Mouse (Mus musculus): Measurements from ENCODE around the gene Gm48551. TPM values are rescaled to one million over a fixed set of nuclear protein-coding genes. Genes with fewer than 3 reads are reported as not detected.

Gene Gm48551
- polyA plus RNA-seq, 1 experiment from 2014 or later, result 2.6 TPM

DNA sequence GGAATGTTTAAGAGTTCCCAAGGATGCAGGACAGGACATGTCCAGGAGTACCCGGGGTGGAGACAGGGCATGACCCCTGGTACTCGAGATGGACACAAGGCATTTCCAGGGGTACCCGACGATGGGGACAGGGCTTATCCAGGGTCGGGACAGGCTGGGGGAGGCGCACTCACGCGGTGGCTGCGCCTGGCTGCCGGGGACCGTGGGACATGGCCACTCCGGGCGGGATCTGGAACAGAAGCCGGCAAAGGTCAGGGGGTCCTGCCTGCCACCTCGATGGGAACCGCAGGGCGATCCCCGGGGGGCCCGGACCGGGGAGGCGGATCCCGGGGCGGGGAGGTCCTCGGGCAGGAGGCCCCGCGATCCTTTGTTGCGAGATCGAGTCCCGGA lies 34.3 kb upstream of the Gm48551 start:
- Histone ChIP-seq H3K36me3 (replicated peaks) (peaks cover 38% of the 10 kb centered on the region), H3K9me3 (no peaks in the 10 kb centered on the region), H3K27me3 (ENCODE audit: poor library complexity, severe bottlenecking) (peaks cover 40% of the 10 kb centered on the region), H3K27ac (peak overlapping the region; percentile 95), H3K4me3 (peak overlapping the region; percentile 97), H3K4me1 (peaks cover 64% of the 10 kb centered on the region)
- no peak for DNase-seq (ENCODE audit: extremely low spot score, low spot score)
- WGBS, result under 1% methylated on average over 29 of the region's 29 CpGs

DNA sequence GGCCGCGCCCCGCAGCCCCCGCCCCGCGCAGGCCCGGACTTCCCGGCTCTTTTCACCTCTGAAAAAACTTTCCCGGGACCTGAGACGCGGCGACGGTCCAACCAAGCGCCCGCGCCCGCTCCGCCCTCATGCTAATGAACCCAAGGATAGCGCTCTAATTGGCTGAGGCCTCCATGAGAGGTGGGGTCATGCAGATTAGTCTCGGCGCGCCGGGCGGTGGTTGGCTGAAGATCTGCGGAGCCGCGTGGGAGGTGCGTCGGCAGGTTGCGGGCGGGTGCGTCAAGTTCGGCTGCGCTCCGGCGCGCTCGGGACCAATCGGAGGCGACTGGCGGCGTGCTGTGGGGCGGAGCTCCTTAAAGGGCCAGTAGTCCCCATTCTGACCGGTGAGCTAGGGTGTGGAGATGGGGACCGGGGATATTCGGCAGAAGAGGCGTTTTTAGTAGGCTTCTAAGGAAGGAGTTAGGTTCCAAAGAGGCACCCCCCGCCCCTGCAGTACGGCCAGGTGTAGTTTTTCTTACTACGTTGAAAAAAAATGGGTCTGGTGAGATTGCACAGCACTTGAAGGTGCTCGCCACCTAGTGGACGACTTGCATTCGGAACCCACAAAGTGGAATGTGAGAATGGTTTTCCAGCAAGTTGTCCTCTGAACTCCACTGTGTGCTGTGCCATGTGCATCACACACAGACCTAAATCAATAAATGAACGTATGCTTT lies 33.8 kb upstream of the Gm48551 start, which contains the start of gene Hmg20b:
TSS of gene Hmg20b (minus strand) at position 130 of the 713 bp plus-strand sequence.
- peak within 1 kb of the TSS; percentile 95 for H3K27ac ChIP-seq
- H3K9me3 ChIP-seq, result no peaks in the 10 kb centered on the region
- peaks cover 67% of the 10 kb centered on the region for H3K4me1 ChIP-seq
- peaks cover 33% of the 10 kb centered on the region for H3K36me3 ChIP-seq (replicated peaks)
- peak; percentile 100 for DNase-seq (ENCODE audit: extremely low spot score, low spot score)
- peak within 1 kb of the TSS; percentile 97 for H3K4me3 ChIP-seq
- WGBS, result under 1% methylated on average over 53 of the region's 54 CpGs
- peaks cover 34% of the 10 kb centered on the region for H3K27me3 ChIP-seq (ENCODE audit: poor library complexity, severe bottlenecking)

DNA sequence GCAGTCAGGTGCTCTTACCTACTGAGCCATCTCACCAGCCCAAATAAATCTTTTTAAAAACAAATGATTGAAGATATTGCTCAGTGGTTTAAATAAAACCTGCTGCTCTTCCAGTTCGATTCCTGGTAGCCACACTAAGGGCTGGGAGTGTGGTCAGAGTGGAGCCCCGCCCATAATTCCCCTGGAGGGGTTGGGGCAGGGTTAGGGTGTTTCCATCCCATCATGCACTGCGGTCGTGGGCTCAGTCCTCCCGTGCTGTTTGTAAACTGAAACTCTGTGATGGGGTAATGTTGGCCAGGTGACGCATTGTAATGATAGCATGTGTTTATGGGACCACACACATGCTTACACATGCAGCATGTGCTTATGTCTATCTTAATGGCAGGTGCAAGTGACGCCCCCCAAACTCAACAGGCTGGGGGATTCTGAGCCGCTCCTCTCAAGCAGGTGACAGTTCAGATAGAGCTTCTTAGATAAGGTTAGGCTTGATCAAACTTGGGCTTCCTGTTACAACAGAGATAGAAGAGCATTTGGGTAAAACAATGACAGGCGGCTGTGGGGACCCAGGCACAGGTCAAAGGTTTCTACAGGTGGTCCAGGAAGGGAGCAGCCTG lies 32.5 kb upstream of the Gm48551 start:
- H3K36me3 ChIP-seq (replicated peaks), result peaks cover 21% of the 10 kb centered on the region
- WGBS, result 25% methylated on average over 9 of the region's 9 CpGs
- no peak for DNase-seq (ENCODE audit: extremely low spot score, low spot score)
- H3K4me1 ChIP-seq, result peaks cover 63% of the 10 kb centered on the region
- H3K9me3 ChIP-seq, result no peaks in the 10 kb centered on the region
- no peak overlapping the region for H3K27ac ChIP-seq
- H3K27me3 ChIP-seq (ENCODE audit: poor library complexity, severe bottlenecking), result peaks cover 34% of the 10 kb centered on the region
- peak overlapping the region; percentile 0; the same call in 1 of the 2 replicates for H3K4me3 ChIP-seq

DNA sequence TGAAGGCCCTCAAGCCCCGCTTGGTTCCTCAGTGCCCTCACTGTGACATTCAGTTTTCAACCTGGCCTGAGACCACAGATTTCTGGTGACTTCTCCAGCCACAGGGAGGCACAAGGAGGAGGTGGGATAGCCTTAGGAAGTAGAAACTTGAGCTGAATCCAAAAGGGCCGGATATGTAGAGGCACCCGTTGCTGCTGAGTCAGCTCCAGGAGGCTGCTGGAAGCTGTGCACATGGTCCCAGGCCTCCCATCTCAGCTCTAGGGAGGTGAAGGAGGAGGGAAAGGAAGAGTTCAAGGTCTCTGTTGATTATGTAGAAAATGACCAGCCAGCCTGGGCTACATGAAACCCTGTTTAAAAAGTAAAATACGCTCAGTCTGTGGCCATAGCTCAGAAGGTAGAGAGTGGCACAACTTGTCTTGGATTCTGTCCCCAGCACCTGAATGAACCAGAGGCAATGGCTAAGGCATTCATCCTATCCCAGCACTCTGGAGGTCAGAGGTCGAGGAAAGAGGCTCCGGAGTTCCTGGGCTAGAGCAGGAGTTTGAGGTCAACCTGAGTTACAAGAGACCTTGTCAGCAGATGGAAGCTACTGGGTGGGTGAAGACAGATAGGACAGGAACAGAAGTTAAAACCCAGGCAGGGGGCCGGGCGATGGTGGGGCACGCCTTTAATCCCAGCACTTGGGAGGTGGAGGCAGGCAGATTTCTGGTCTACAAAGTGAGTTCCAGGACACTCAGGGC lies 29.4 kb upstream of the Gm48551 start:
- peaks cover 64% of the 10 kb centered on the region for H3K4me1 ChIP-seq
- DNase-seq (ENCODE audit: extremely low spot score, low spot score), result no peak
- no peak overlapping the region; the same call in 1 of the 2 replicates for H3K27ac ChIP-seq
- WGBS, result 60% methylated on average over 9 of the region's 9 CpGs
- H3K9me3 ChIP-seq, result no peaks in the 10 kb centered on the region
- 0 out of 2 replicates have a peak, but pooled peaks cover 1% of the 10 kb centered on the region for H3K36me3 ChIP-seq (replicated peaks)
- peaks cover 35% of the 10 kb centered on the region for H3K27me3 ChIP-seq (ENCODE audit: poor library complexity, severe bottlenecking)
- H3K4me3 ChIP-seq, result no peak overlapping the region

DNA sequence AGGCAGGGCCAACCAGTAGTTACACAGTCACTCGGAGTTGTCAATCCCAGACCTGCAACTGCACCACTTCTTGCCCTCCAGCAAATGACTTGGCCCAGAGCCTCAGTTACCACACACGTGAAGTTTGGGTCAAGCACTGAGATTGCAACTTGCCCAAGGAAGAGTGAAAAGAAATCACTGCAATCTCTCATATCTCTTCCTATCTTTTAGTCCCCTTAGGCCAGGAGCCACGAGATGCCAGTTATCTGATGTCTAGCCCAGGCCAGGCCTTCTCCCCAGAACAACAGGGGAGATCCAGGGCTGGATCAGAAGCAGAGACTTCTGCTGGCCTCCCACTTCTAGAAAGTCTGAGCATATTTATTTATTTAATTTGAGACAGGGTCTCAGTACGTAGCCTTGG lies 28.7 kb upstream of the Gm48551 start:
- Histone ChIP-seq H3K9me3 (no peaks in the 10 kb centered on the region), H3K36me3 (replicated peaks) (0 out of 2 replicates have a peak, but pooled peaks cover 3% of the 10 kb centered on the region), H3K4me3 (no peak overlapping the region), H3K4me1 (peaks cover 68% of the 10 kb centered on the region), H3K27ac (no peak overlapping the region), H3K27me3 (ENCODE audit: poor library complexity, severe bottlenecking) (peaks cover 37% of the 10 kb centered on the region)
- WGBS, result 76% methylated on average over 4 of the region's 4 CpGs
- no peak for DNase-seq (ENCODE audit: extremely low spot score, low spot score)

DNA sequence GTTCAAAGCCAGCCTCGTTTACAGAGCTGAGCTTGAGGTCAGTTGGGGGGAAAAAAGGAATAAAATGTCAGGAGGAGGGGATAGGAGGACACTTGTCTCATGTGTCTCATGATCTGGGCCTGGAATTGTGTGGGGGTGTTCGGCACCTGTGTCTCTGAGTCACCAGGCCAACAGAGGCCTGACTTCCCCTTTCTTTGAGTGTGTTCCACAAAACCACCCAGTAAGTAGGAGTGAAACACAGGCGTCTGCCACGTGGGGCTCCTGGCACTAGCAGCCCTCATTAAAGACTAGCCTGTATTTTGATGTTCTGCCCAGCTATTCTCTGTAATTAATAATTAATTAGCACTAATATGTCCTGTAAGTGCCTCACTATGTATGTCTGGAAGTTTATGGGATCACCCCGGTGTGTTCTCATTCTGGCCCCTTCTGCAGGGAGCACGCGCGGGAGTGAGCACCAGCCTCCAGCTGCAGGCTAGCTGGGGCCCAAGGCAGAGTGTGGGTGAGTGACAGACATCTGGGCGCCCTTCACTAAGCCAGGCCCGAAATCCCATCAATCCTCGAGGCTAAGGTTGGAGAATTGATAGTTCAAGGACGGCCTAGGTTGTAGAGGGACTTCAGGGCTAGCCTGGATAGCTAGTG lies 27.8 kb upstream of the Gm48551 start:
- Histone ChIP-seq H3K4me1 (peaks cover 68% of the 10 kb centered on the region), H3K36me3 (replicated peaks) (peaks cover 8% of the 10 kb centered on the region), H3K27me3 (ENCODE audit: poor library complexity, severe bottlenecking) (peaks cover 40% of the 10 kb centered on the region), H3K27ac (no peak overlapping the region), H3K4me3 (peak overlapping the region; percentile 86), H3K9me3 (no peaks in the 10 kb centered on the region)
- no peak for DNase-seq (ENCODE audit: extremely low spot score, low spot score)
- 61% methylated on average over 12 of the region's 12 CpGs for WGBS

DNA sequence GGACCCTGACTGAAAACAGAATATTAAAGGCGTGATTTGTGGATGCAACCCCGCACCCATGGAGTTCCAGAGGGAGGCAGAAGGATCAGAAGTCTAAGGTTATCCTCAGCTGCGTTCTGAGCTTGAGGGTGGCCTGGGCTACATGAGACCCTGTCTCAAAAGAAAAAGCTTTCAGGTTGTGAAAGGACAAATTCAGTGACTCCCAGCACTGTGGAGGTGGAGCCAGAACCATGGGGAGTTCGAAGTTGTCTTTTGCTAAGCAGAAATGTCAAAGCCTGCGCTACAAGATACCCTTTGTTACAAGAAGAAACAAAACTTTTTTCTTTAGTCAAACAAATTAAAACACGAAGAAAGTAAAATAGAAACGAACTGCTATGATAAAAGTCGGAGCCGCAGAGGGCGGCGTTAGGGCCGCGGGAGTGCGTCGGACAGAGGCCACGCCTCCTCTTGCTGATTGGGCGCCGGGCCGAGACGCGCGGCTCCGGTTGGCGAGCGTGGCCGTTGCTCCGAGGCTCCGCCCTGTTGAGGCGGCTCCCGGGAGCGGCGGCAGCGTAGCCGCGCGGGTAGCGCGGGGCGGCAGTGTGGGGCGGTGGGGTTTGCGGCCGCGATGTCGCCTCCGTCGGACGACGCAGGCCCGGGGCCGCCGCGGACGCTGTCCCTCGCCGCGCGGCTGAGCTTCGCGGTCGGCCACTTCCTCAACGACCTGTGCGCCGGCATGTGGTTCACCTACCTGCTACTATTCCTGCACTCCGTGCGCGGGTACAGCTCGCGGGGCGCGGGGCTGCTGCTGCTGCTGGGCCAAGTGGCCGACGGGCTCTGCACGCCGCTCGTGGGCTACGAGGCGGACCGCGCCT lies 27.0 kb upstream of the Gm48551 start, which contains the start of gene Mfsd12:
TSS of gene Mfsd12 (plus strand) at position 501 of the 854 bp plus-strand sequence.
- 2% methylated on average over 78 of the region's 79 CpGs for WGBS
- peak; percentile 83 for DNase-seq (ENCODE audit: extremely low spot score, low spot score)

DNA sequence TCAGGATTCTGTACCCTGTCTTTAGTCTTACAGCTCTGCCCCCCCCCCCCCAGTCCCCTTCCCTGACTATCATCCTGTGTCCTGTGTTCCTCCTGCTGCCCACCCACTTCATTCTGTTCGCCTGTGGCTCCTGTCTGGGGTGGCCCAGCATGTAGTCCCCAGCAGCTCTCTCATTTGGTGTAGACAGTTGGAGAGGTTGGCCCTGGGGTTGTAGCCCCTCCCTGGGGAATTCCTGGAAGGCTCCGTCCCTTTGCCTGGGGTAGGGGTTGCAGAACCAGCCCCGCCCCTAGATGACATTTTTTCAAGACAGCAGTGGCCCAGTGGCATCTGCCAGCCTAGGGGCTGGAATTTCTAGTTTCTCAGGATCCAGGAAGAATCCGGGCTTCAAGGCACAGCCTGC lies 26.1 kb upstream of the Gm48551 start:
- peak overlapping the region; percentile 86 for H3K4me3 ChIP-seq
- H3K27ac ChIP-seq, result peak overlapping the region; percentile 84
- H3K4me1 ChIP-seq, result peaks cover 79% of the 10 kb centered on the region
- peaks cover 58% of the 10 kb centered on the region for H3K27me3 ChIP-seq (ENCODE audit: poor library complexity, severe bottlenecking)
- WGBS, result 29% methylated on average over 4 of the region's 4 CpGs
- H3K36me3 ChIP-seq (replicated peaks), result peaks cover 23% of the 10 kb centered on the region
- DNase-seq (ENCODE audit: extremely low spot score, low spot score), result no peak
- H3K9me3 ChIP-seq, result no peaks in the 10 kb centered on the region

More for the DNA sequence above, 27.0 kb upstream of the Gm48551 start, which contains the start of gene Mfsd12:
- H3K27ac ChIP-seq, result peak within 1 kb of the TSS; percentile 84
- H3K4me1 ChIP-seq, result peaks cover 69% of the 10 kb centered on the region
- peak within 1 kb of the TSS; percentile 86 for H3K4me3 ChIP-seq
- no peaks in the 10 kb centered on the region for H3K9me3 ChIP-seq
- peaks cover 14% of the 10 kb centered on the region for H3K36me3 ChIP-seq (replicated peaks)
- H3K27me3 ChIP-seq (ENCODE audit: poor library complexity, severe bottlenecking), result peaks cover 48% of the 10 kb centered on the region

DNA sequence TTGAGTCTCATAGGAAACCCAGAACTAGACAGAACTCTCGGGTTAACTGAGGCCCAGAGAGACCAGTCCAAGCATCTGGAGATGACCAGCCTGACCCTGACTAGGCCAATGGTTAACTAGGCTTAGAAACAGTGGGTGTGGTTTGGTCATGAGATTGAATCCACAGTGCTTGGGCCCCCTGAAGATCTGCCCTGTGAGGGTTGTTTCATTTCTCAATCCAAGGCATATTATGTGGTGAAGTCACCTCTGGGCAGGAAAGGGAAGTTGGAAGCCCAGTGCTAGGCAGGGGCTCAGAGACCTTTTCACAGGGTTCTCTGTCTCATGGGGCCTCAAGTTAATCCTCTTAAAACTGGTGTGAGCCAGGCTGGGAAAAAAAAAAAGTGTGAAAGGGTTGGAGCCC lies 25.4 kb upstream of the Gm48551 start:
- Histone ChIP-seq H3K27ac (0 out of 2 replicates have a peak overlapping the region, but pooled peaks have one; percentile 22), H3K4me3 (peak overlapping the region; percentile 86; the same call in 1 of the 2 replicates), H3K4me1 (peaks cover 85% of the 10 kb centered on the region), H3K9me3 (no peaks in the 10 kb centered on the region), H3K36me3 (replicated peaks) (peaks cover 23% of the 10 kb centered on the region), H3K27me3 (ENCODE audit: poor library complexity, severe bottlenecking) (peaks cover 64% of the 10 kb centered on the region)
- 67% methylated on average over 1 of the region's 1 CpGs for WGBS
- DNase-seq (ENCODE audit: extremely low spot score, low spot score), result no peak

DNA sequence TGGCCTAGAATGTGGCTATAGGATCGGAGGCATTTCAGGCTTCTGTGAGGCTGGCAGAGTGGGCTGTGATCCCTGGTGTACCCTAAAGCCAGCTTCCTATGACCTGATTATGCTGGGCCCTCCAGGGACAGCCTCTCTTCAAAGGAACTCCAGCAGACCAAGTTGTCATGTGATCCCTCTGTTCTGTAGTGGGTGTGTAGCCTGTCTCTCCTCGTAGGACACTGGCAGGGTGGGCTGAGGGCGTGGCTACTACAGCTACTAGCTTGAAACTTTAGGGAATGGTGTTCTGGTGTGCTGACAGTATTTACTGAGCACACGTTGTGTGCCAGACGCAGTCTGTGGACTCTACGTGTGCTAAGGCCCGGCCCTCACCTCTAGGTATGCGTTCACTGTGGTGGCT lies 23.5 kb upstream of the Gm48551 start:
- Histone ChIP-seq H3K27ac (0 out of 2 replicates have a peak overlapping the region, but pooled peaks have one; percentile 12), H3K9me3 (no peaks in the 10 kb centered on the region), H3K4me1 (peaks cover 93% of the 10 kb centered on the region), H3K4me3 (no peak overlapping the region), H3K27me3 (ENCODE audit: poor library complexity, severe bottlenecking) (peaks cover 76% of the 10 kb centered on the region), H3K36me3 (replicated peaks) (peaks cover 23% of the 10 kb centered on the region)
- no peak for DNase-seq (ENCODE audit: extremely low spot score, low spot score)
- 76% methylated on average over 8 of the region's 8 CpGs for WGBS

DNA sequence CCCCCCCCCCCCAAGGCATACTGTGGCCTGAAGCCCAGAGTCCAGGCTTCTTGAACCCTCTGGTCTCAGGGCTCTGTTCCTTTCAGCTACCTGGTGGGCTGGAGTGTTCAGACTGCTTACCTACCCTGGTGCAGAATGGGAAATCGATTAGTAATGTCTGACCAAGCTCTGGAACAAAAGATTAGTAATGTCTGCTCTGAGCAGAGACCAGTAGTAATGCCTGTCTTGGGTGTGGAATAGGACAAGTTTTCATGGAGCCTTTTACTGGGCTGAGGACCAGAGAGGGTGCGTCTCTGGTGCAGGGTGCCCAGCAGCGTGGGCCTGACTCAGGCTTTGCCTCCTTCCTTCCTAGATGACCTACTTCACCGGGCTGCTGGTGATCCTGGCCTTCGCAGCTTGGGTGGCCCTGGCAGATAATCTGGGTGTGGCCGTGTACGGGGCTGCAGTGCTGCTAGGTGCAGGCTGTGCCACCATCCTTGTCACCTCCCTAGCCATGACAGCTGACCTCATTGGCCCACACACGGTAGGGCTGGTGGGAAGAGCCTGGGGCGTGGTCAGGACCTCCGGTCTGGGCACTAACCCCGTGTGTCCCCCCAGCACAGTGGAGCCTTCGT lies 21.8 kb upstream of the Gm48551 start:
- DNase-seq (ENCODE audit: extremely low spot score, low spot score), result no peak
- peaks cover 64% of the 10 kb centered on the region for H3K27me3 ChIP-seq (ENCODE audit: poor library complexity, severe bottlenecking)

More for the DNA sequence above, 21.8 kb upstream of the Gm48551 start:
- Histone ChIP-seq H3K9me3 (no peaks in the 10 kb centered on the region), H3K36me3 (replicated peaks) (peaks cover 37% of the 10 kb centered on the region), H3K4me1 (peaks cover 99% of the 10 kb centered on the region), H3K27ac (peak overlapping the region; percentile 2; the same call in 1 of the 2 replicates), H3K4me3 (peak overlapping the region; percentile 0; the same call in 1 of the 2 replicates)
- WGBS, result 80% methylated on average over 12 of the region's 12 CpGs

Measured in forebrain, embryonic 10.5 days (tissue).